Mouse (Mus musculus) small intestine, adult 2 months (tissue): ENCODE results near the gene Habp2. TPM values are rescaled to one million over a fixed set of nuclear protein-coding genes. Genes with fewer than 3 reads are reported as not detected.

Experiments used
- H3K27ac ChIP-seq: fragments of 200-500 bp; 2 replicates; pipeline ENCODE4 v1.5.1; 2012; ENCODE audit warnings: low read depth, low read length, control low read depth, inconsistent platforms; ENCODE audit not compliant: insufficient read depth
- H3K27me3 ChIP-seq: fragments of 200-500 bp; 2 replicates; pipeline ENCODE4 v1.6.1; 2012; ENCODE audit warnings: mild to moderate bottlenecking, moderate library complexity, low read length, inconsistent platforms; ENCODE audit not compliant: control insufficient read depth, insufficient read depth
- H3K36me3 ChIP-seq: fragments of 200-500 bp; 2 replicates; pipeline ENCODE4 v1.6.1; 2012; ENCODE audit warnings: mild to moderate bottlenecking, low read length, control low read depth, inconsistent platforms; ENCODE audit not compliant: control insufficient read depth, insufficient read depth
- H3K4me1 ChIP-seq: fragments of 200-500 bp; 2 replicates; pipeline ENCODE4 v1.6.1; 2012; ENCODE audit warnings: low read length, inconsistent platforms, mixed read lengths; ENCODE audit not compliant: control insufficient read depth, insufficient read depth, insufficient read length
- H3K4me3 ChIP-seq: fragments of 200-500 bp; 2 replicates; pipeline ENCODE4 v1.5.1; 2012; ENCODE audit warnings: low read depth, mild to moderate bottlenecking, control low read depth, inconsistent platforms, low read length, moderate library complexity
- CTCF ChIP-seq: fragments of 200-500 bp; IDR thresholded peaks from 2 replicates; pipeline ENCODE4 v1.5.1; 2012; ENCODE audit warnings: low read depth, mild to moderate bottlenecking, control low read depth, inconsistent platforms, low read length, moderate library complexity, mixed read lengths; ENCODE audit not compliant: insufficient replicate concordance, insufficient read length; ENCODE audit errors: extremely low read depth
- POLR2A ChIP-seq: fragments of 200-500 bp; IDR thresholded peaks from 2 replicates; pipeline ENCODE4 v1.6.1; 2012; ENCODE audit warnings: low read depth, mild to moderate bottlenecking, control low read depth, inconsistent platforms, low read length, moderate library complexity
- WGBS: fragments of 180-500 bp; shearing (Covaris S2); methylation state at CpG from one replicate; pipeline ENCODE4 v1.1.7; 2018; 5-methylcytosine and 5-hydroxymethylcytosine counted together
- polyA plus RNA-seq: library from polyadenylated mRNA; depleted of rRNA; stranded (reverse); fragments of >200 nt; gene quantifications from 2 replicates; pipeline ENCODE4 v1.2.3, GENCODE M21; 2012

Habp2 gene
- polyA plus RNA-seq, 1 experiment: 39.2 TPM

GRCm38 (mm10) chr19:56294654-56295399, 7.9 kb downstream of the Habp2 start:
- WGBS: 24% methylated on average over 7 of the region's 7 CpGs

DNA sequence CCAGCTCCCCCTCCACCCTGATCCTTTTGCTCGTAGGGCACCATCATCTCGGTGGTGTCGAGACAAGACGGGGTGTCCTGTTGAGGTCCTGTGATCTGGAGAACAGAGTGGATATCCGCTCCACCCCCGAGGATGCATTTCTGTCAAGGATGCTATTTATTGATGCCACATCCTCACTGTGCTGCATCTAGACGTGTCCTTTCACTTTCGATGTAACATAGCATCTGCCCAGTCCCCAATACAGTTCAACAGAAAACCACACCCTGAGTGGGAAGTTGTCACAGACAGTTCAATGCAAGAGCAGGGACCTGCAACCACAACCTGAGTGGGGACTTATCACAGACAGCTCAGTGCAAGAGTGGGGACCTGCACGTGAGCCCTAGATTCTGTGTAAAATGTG, 9.7 kb downstream of the Habp2 start:
- Histone ChIP-seq H3K4me1 (0 out of 2 replicates have a peak, but pooled peaks cover 2% of the 10 kb centered on the region), H3K36me3 (no peaks in the 10 kb centered on the region), H3K27me3 (no peaks in the 10 kb centered on the region), H3K4me3 (no peak overlapping the region), H3K27ac (no peak overlapping the region)
- 68% methylated on average over 9 of the region's 9 CpGs for WGBS
- no peak for TF ChIP-seq CTCF
- no peak for TF ChIP-seq POLR2A

More at GRCm38 (mm10) chr19:56294654-56295399, 7.9 kb downstream of the Habp2 start:
- no peak overlapping the region for H3K4me3 ChIP-seq
- TF ChIP-seq CTCF: peak; percentile 64; the same call in 1 of the 2 replicates
- no peak for TF ChIP-seq POLR2A
- no peaks in the 10 kb centered on the region for H3K36me3 ChIP-seq
- H3K4me1 ChIP-seq: 0 out of 2 replicates have a peak, but pooled peaks cover 2% of the 10 kb centered on the region
- H3K27me3 ChIP-seq: no peaks in the 10 kb centered on the region
- no peak overlapping the region for H3K27ac ChIP-seq

DNA sequence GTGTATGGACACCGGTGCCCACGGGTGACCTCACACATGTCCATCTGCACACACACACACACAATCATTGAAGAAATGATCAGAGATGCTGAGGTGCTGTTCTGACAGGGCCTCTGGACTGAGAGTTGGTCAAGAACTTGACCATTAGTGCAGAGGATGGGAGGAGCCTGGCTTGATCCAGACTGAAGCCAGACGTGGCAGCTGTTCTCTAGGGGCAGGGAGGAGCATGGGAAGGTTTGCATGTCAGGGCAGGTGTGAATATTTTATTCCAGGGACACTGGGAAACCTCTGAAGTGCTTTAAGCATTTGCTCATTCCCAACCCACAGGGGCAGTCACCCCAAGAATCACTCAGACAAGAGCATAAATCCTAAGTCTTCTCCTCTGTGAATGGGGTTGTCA, 10.3 kb downstream of the Habp2 start:
- no peaks in the 10 kb centered on the region for H3K36me3 ChIP-seq
- no peak overlapping the region for H3K4me3 ChIP-seq
- H3K27ac ChIP-seq: no peak overlapping the region
- TF ChIP-seq POLR2A (no peak), CTCF (no peak)
- WGBS: 62% methylated on average over 3 of the region's 3 CpGs
- 0 out of 2 replicates have a peak, but pooled peaks cover 2% of the 10 kb centered on the region for H3K4me1 ChIP-seq
- H3K27me3 ChIP-seq: no peaks in the 10 kb centered on the region

GRCm38 (mm10) chr19:56300835-56301234, 13.9 kb downstream of the Habp2 start:
- Histone ChIP-seq H3K27ac (no peak overlapping the region), H3K4me1 (no peaks in the 10 kb centered on the region), H3K27me3 (no peaks in the 10 kb centered on the region), H3K36me3 (no peaks in the 10 kb centered on the region), H3K4me3 (no peak overlapping the region)
- TF ChIP-seq CTCF: no peak
- TF ChIP-seq POLR2A: no peak
- WGBS: 76% methylated on average over 11 of the region's 11 CpGs

DNA sequence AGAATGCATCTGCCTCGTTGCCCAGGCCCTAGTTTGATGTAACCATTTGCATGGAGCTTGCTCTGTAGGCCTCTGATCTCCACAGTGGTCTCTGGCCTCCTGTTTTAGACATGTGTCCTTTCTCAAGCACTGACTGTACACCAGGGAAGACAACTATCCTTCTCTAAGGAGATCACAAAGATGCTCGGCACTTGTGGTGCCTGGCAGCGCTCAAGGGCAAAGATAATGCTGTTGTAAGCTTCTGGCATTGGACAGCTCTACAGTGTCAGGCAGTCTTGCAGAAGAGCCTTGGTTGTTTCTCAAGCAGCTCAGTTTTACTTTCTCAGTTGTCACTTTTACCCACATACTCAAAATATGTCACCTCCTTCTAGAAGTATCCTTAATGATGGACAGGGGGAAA, 29.6 kb downstream of the Habp2 start:
- H3K27me3 ChIP-seq: no peaks in the 10 kb centered on the region
- no peak overlapping the region for H3K4me3 ChIP-seq
- H3K4me1 ChIP-seq: no peaks in the 10 kb centered on the region
- WGBS: 72% methylated on average over 3 of the region's 3 CpGs
- TF ChIP-seq POLR2A (no peak), CTCF (no peak)
- no peaks in the 10 kb centered on the region for H3K36me3 ChIP-seq
- H3K27ac ChIP-seq: no peak overlapping the region

DNA sequence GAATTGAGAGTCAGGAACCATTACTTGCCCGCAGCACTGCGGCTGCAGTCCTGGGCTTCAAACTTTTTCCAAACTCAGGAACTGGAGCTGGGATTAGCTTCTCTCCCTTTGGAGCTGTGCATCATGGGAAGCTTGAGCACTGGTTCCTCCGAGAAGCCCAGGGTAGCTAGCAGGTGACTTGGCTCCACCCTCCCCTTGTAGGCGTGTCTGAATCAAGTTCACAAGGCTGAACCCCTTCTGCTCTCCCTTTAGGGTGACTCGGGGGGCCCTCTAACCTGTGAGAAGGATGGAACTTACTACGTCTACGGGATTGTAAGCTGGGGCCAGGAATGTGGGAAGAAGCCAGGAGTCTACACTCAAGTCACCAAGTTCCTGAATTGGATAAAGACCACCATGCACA, 32.3 kb downstream of the Habp2 start:
- Histone ChIP-seq H3K36me3 (no peaks in the 10 kb centered on the region), H3K27me3 (no peaks in the 10 kb centered on the region), H3K4me1 (no peaks in the 10 kb centered on the region), H3K27ac (no peak overlapping the region), H3K4me3 (no peak overlapping the region)
- WGBS: 63% methylated on average over 7 of the region's 7 CpGs
- TF ChIP-seq POLR2A (no peak), CTCF (no peak)

DNA sequence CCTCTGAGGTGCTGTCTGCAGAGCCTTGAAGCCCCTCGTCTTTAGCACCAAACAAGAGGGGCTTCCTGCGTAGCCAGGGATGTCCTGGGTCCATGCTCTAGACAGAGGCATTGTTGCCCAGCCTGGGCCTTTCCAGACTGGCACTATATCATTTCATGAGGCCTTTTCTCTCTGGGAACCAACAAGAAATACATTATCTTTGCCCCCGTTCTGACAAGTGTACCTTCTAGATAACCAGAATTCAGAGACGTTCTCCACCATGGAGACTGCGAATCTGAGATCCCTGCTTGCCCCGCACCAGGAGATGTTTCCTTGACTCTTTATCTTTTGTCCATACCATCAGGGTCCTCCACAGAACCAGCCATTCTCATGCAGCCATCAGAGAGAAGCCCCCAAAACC, 32.7 kb downstream of the Habp2 start:
- 82% methylated on average over 6 of the region's 6 CpGs for WGBS
- H3K4me1 ChIP-seq: no peaks in the 10 kb centered on the region
- no peak overlapping the region for H3K4me3 ChIP-seq
- H3K27ac ChIP-seq: no peak overlapping the region
- H3K36me3 ChIP-seq: no peaks in the 10 kb centered on the region
- TF ChIP-seq POLR2A: no peak
- TF ChIP-seq CTCF: no peak
- no peaks in the 10 kb centered on the region for H3K27me3 ChIP-seq
